Mouse (Mus musculus) heart, postnatal 0 days (tissue): ENCODE measurements around the gene Nln. TPM values are rescaled to one million over a fixed set of nuclear protein-coding genes. Genes with fewer than 3 reads are reported as not detected.
A peak's percentile ranks its signal among the peaks of the same experiment; 100 is the strongest.

Experiments used
- ATAC-seq: fragments of 200-750 bp; cut with Nextera tagmentation; 2 replicates; pipeline ENCODE4 v1.8.0; 2017; ENCODE audit warnings: low read depth, moderate number of reproducible peaks, moderate library complexity; ENCODE audit not compliant: insufficient read depth
- DNase-seq: peaks from one replicate; pipeline ENCODE4 v3.0.0-alpha.2; 2016; ENCODE audit warnings: low spot score
- H3K27ac ChIP-seq: fragments of 300-500 bp; sonication (generic); 2 replicates; pipeline ENCODE4 v1.5.1; 2014; ENCODE audit warnings: low read depth, mild to moderate bottlenecking
- H3K27me3 ChIP-seq: fragments of 300-500 bp; sonication (generic); 2 replicates; pipeline ENCODE4 v1.6.1; 2014; ENCODE audit warnings: low read length, mixed read lengths; ENCODE audit not compliant: control insufficient read depth, insufficient read depth
- H3K36me3 ChIP-seq: fragments of 300-500 bp; sonication (generic); replicated peaks from 2 replicates; pipeline ENCODE4 v1.6.1; 2014; ENCODE audit warnings: low read length, mixed read lengths; ENCODE audit not compliant: control insufficient read depth, insufficient read depth
- H3K4me1 ChIP-seq: fragments of 300-500 bp; sonication (generic); 2 replicates; pipeline ENCODE4 v1.6.1; 2014; ENCODE audit warnings: antibody characterized with exemption; ENCODE audit not compliant: control insufficient read depth, insufficient read depth
- H3K4me2 ChIP-seq: fragments of 300-500 bp; sonication (generic); 2 replicates; pipeline ENCODE4 v1.6.1; 2014; ENCODE audit warnings: low read depth, mild to moderate bottlenecking, low read length, moderate library complexity
- H3K4me3 ChIP-seq: fragments of 300-500 bp; sonication (generic); 2 replicates; pipeline ENCODE4 v1.5.1; 2014; ENCODE audit warnings: low read depth, low read length
- H3K9ac ChIP-seq: fragments of 300-500 bp; sonication (generic); replicated peaks from 2 replicates; pipeline ENCODE4 v1.6.1; 2014; ENCODE audit warnings: low read depth, low read length, mixed read lengths
- H3K9me3 ChIP-seq: fragments of 300-500 bp; sonication (generic); replicated peaks from 2 replicates; pipeline ENCODE4 v1.6.1; 2016; ENCODE audit warnings: low read length; ENCODE audit not compliant: control insufficient read depth
- CTCF ChIP-seq: IDR thresholded peaks from 2 replicates; pipeline ENCODE4 v1.5.1; 2016; ENCODE audit warnings: antibody characterized with exemption, control low read depth, low read depth
- EP300 ChIP-seq: IDR thresholded peaks from 2 replicates; pipeline ENCODE4 v1.6.1; 2016; ENCODE audit warnings: antibody characterized with exemption, low read depth
- WGBS: fragments of 180-500 bp; shearing (Covaris S2); extraction: QIAGEN DNeasy Blood & Tissue Kit; methylation state at CpG from one replicate; pipeline ENCODE4 v1.1.7; 2014; 5-methylcytosine and 5-hydroxymethylcytosine counted together
- polyA plus RNA-seq: library from polyadenylated mRNA; unstranded; fragments of >200 nt; fragmentation: Nextera tagmentation; extraction: Ambion mirVana; gene quantifications from 2 replicates; pipeline ENCODE4 v1.2.1, GENCODE M21; 2015
- total RNA-seq: library from RNA; depleted of rRNA; stranded (reverse); fragments of >200 nt; gene quantifications from 2 replicates; pipeline ENCODE4 v1.2.3, GENCODE M21; 2014; ENCODE audit warnings: low replicate concordance

The Nln gene
- total and polyA plus RNA-seq, 2 experiments from 2014 or later: 16.2 to 42.2 TPM

DNA sequence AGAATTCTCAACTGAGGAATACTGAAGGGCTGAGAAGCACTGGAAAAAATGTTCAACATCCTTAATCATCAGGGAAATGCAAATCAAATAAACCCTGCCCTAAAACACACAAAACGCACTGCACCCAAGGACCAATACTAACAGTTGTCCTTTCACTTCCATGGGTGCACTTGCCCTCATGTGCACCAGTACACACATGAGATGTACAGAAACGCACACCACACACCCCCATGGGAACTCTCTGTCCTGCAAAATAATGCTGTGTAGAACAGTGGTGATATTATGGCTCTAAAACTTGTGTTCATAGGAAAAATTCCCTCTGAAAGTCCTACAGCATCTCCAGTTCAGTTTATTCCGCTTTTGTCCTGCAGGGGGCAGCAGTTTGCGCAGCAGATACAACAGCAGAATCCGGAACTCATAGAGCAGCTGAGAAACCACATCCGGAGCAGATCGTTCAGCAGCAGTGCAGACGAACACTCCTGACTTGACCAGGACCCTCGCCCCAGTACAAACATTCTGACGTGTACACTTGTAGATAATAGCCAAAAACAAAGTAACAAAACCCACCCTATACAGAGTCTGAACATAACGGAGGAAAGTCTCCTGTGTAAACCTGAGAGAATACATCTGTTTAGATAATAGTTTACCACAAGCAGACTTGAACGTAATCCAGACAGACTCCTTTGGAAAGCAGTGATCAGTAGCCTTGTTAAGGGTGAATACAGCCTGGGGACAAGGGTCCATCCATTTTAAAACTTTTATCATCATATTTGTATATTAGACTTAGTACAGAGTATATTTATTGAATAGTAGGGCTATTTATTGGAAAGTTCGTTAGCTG is 30.2 kb upstream of the Nln start:
- Histone ChIP-seq H3K9ac (no peak overlapping the region), H3K4me2 (peak overlapping the region; percentile 35), H3K27me3 (no peaks in the 10 kb centered on the region), H3K27ac (no peak overlapping the region), H3K4me1 (no peaks in the 10 kb centered on the region), H3K36me3 (peaks cover 19% of the 10 kb centered on the region), H3K4me3 (no peak overlapping the region), H3K9me3 (no peaks in the 10 kb centered on the region)
- ATAC-seq: no peak; the same call in 1 of the 2 replicates
- DNase-seq: peak; percentile 66
- WGBS: 39% methylated on average over 13 of the region's 13 CpGs
- TF ChIP-seq CTCF: peak; percentile 81
- TF ChIP-seq EP300: no peak

DNA sequence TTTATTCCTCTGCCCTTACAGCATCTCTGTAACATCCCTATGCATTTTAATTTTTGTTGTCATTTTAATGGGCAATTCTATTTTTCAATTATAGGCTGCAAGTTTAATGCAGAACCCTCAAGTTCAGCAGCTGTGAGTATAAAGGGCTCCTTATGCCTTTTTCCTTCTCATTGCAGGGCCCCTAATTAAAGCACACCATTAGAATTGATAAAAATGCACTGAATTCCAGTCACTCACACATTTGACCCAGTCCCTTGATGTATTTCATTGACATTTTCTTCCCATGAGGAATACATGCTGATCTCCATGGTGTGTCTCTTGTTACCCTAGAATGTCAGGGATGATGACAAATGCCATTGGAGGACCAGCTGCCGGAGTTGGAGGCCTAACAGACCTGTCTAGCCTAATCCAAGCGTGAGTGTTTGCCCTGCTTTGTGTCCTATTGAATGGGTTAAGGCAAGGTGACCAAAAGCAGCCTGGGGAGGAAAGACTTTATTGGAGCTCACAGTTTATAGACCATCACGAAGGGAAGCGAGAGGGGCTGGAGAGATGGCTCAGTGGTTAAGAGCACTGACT is 25.2 kb upstream of the Nln start:
- no peak for TF ChIP-seq EP300
- no peak for TF ChIP-seq CTCF

DNA sequence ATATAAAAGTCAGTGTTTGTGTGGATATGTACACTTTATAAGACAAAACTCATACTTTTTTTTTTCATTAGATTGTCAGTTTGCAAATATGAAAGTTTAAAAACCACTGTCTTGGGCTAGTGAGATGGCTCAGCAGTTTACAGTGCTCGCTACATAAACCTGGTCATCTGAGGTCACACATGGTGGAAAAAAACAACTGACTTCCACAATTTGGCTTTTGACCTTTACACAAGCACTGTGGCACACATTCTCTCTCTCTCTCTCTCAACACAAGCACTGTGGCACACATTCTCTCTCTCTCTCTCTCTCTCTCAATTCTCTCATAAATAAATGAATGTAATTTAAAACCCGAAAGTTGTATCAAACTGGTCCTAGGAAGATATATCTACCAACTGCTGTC is 23.1 kb upstream of the Nln start:
- H3K4me3 ChIP-seq: no peak overlapping the region
- no peaks in the 10 kb centered on the region; the same call in 1 of the 2 replicates for H3K36me3 ChIP-seq
- no peak for TF ChIP-seq EP300
- TF ChIP-seq CTCF: no peak
- WGBS: 93% methylated on average over 2 of the region's 2 CpGs
- H3K27ac ChIP-seq: no peak overlapping the region
- H3K4me1 ChIP-seq: no peaks in the 10 kb centered on the region
- DNase-seq (no peak), ATAC-seq (no peak)
- H3K4me2 ChIP-seq: no peak overlapping the region
- no peaks in the 10 kb centered on the region for H3K9me3 ChIP-seq
- H3K27me3 ChIP-seq: no peaks in the 10 kb centered on the region
- no peak overlapping the region for H3K9ac ChIP-seq

More for the DNA sequence above, 25.2 kb upstream of the Nln start:
- DNase-seq (no peak), ATAC-seq (no peak)
- H3K36me3 ChIP-seq: no peaks in the 10 kb centered on the region; the same call in 1 of the 2 replicates
- no peaks in the 10 kb centered on the region for H3K27me3 ChIP-seq
- H3K4me2 ChIP-seq: no peak overlapping the region
- H3K9ac ChIP-seq: no peak overlapping the region
- H3K4me3 ChIP-seq: no peak overlapping the region
- H3K4me1 ChIP-seq: no peaks in the 10 kb centered on the region
- 83% methylated on average over 4 of the region's 4 CpGs for WGBS
- no peak overlapping the region for H3K27ac ChIP-seq
- no peaks in the 10 kb centered on the region for H3K9me3 ChIP-seq

GRCm38 (mm10) chr13:104123662-104124381 is 14.4 kb upstream of the Nln start:
- TF ChIP-seq EP300 (no peak), CTCF (no peak)
- Histone ChIP-seq H3K4me1 (no peaks in the 10 kb centered on the region), H3K4me3 (no peak overlapping the region), H3K27me3 (no peaks in the 10 kb centered on the region), H3K27ac (no peak overlapping the region), H3K36me3 (no peaks in the 10 kb centered on the region), H3K9ac (no peak overlapping the region), H3K9me3 (no peaks in the 10 kb centered on the region), H3K4me2 (no peak overlapping the region)
- 90% methylated on average over 20 of the region's 20 CpGs for WGBS
- DNase-seq (no peak), ATAC-seq (no peak)

DNA sequence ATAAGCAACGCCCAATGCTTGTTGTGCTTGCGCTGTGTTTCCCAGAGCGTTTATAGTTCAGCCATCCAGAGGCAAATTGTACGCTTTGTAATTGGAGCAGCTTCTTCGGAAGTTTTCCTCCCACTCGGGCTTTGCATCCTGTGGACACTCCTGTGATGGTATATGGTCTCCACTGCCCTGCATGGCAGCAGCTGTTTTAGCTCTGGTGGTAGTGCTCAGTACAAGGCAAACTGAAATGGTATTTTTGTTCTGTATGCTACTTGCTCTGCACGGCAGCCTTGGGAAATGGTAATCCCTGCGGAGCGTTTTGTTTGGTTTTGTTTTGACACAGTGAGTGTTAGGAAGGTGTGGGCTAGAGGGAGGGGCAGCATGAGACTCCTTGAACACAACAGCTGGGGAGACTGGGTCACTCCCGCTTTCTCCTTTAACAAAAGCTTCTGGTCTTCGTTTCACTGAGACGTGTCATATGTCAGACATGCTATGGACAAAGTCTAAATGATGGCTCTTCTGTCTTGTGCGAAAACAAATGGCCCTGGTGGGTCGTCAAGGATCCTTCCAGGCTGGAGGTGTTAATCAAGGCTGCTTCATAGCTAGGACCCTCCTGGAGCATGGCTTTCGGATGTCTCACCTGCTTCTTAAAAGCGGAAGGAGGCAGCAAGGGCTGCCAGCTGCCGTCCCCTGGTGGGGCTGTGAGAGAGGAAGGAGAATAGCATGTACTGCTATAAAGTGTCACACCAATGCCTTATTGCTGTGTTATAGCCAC is 12.8 kb upstream of the Nln start:
- TF ChIP-seq EP300 (no peak), CTCF (no peak)
- Histone ChIP-seq H3K27ac (no peak overlapping the region), H3K27me3 (no peaks in the 10 kb centered on the region), H3K36me3 (no peaks in the 10 kb centered on the region), H3K9me3 (no peaks in the 10 kb centered on the region), H3K4me2 (no peak overlapping the region), H3K4me3 (no peak overlapping the region), H3K4me1 (no peaks in the 10 kb centered on the region), H3K9ac (no peak overlapping the region)
- DNase-seq (no peak), ATAC-seq (no peak)
- WGBS: 71% methylated on average over 17 of the region's 17 CpGs
